Mouse (Mus musculus) brain, embryonic 18.5 days (tissue): ENCODE results near the gene Vmn1r9.
"Not testable (repeated sequence)": the region's sequence is repeated elsewhere in the genome, so short reads cannot be mapped to it uniquely, and the experiment has no call there.

Experiments used
- DNase-seq: peaks from one replicate; pipeline ENCODE4 v3.0.0-alpha.2; 2012; ENCODE audit warnings: low read depth, low spot score

Gene Vmn1r9

GRCm38 (mm10) chr6:57066487-57066886 is at the start of gene Vmn1r9:
Gene Vmn1r9, plus strand, starts transcription at chr6:57066787.
- no peak for DNase-seq

GRCm38 (mm10) chr6:57025224-57025623 is 41.4 kb upstream of the Vmn1r9 start, which contains the start of gene Vmn1r7:
Gene Vmn1r7, minus strand, starts transcription at chr6:57025324.
- DNase-seq: not testable (repeated sequence)

GRCm38 (mm10) chr6:57031984-57032383 is 34.6 kb upstream of the Vmn1r9 start, which contains the start of gene Vmn1r8:
Gene Vmn1r8, plus strand, starts transcription at chr6:57032284.
- no peak for DNase-seq

- DNase-seq: no peak
Observed at GRCm38 (mm10) chr6:57034674-57035073, 31.9 kb upstream of the Vmn1r9 start.

- DNase-seq: no peak
Observed at GRCm38 (mm10) chr6:57063730-57064129, 2.9 kb upstream of the Vmn1r9 start.

GRCm38 (mm10) chr6:57106358-57106757 is 39.8 kb downstream of the Vmn1r9 start:
- DNase-seq: no peak

GRCm38 (mm10) chr6:57109154-57109553 is 42.6 kb downstream of the Vmn1r9 start, which contains the start of gene Vmn1r10:
Gene Vmn1r10, plus strand, starts transcription at chr6:57109454.
- DNase-seq: no peak
